Mouse (Mus musculus): ENCODE measurements at regions not wholly inside any gene's neighbourhood (a gene's known extent, or its start where the extent isn't known, plus 50 kb on each side); places are given as distances from the start of the nearest gene placed in this dataset.

- DNase-seq (ENCODE audit: low spot score) (no peak), ATAC-seq (no peak)
- Histone ChIP-seq H3K4me1 (ENCODE audit: insufficient read depth, low read depth, low read length) (no peaks in the 10 kb centered on the region), H3K9ac (replicated peaks; ENCODE audit: low read depth) (no peak overlapping the region), H3K36me3 (ENCODE audit: insufficient read depth, low read length) (no peaks in the 10 kb centered on the region), H3K27ac (ENCODE audit: low read length) (no peak overlapping the region), H3K4me2 (replicated peaks; ENCODE audit: low read depth, low read length) (no peak overlapping the region), H3K4me3 (ENCODE audit: low read depth, low read length) (no peak overlapping the region), H3K9me3 (ENCODE audit: low read length) (no peaks in the 10 kb centered on the region), H3K27me3 (replicated peaks; ENCODE audit: insufficient read depth, low read length) (no peaks in the 10 kb centered on the region)
- 65% methylated on average over 4 of the region's 4 CpGs for WGBS
- TF ChIP-seq CTCF (IDR thresholded peaks at IDR 0.05) (no peak), EP300 (IDR thresholded peaks at IDR 0.05) (no peak)
Measured at GRCm38 (mm10) chr9:86061230-86061629, 219.1 kb downstream of the Tpbg start.

- Histone ChIP-seq H3K27ac (ENCODE audit: low read length) (no peak overlapping the region), H3K9ac (replicated peaks; ENCODE audit: low read depth) (no peak overlapping the region), H3K36me3 (ENCODE audit: insufficient read depth, low read length) (no peaks in the 10 kb centered on the region), H3K4me3 (ENCODE audit: low read depth, low read length) (no peak overlapping the region), H3K4me2 (replicated peaks; ENCODE audit: low read depth, low read length) (no peak overlapping the region), H3K4me1 (ENCODE audit: insufficient read depth, low read depth, low read length) (no peaks in the 10 kb centered on the region), H3K9me3 (ENCODE audit: low read length) (no peaks in the 10 kb centered on the region), H3K27me3 (replicated peaks; ENCODE audit: insufficient read depth, low read length) (no peaks in the 10 kb centered on the region)
- TF ChIP-seq CTCF (IDR thresholded peaks at IDR 0.05) = no peak
- TF ChIP-seq EP300 (IDR thresholded peaks at IDR 0.05) = no peak
- ATAC-seq = no peak
- DNase-seq (ENCODE audit: low spot score) = no peak
Measured at GRCm38 (mm10) chr9:86079275-86079674, 237.1 kb downstream of the Tpbg start.

GRCm38 (mm10) chr9:86081873-86082272 lies 239.7 kb downstream of the Tpbg start:
- Histone ChIP-seq H3K9ac (replicated peaks; ENCODE audit: low read depth) (no peak overlapping the region), H3K4me2 (replicated peaks; ENCODE audit: low read depth, low read length) (no peak overlapping the region), H3K36me3 (ENCODE audit: insufficient read depth, low read length) (no peaks in the 10 kb centered on the region), H3K27me3 (replicated peaks; ENCODE audit: insufficient read depth, low read length) (no peaks in the 10 kb centered on the region), H3K27ac (ENCODE audit: low read length) (no peak overlapping the region), H3K4me3 (ENCODE audit: low read depth, low read length) (no peak overlapping the region), H3K9me3 (ENCODE audit: low read length) (no peaks in the 10 kb centered on the region), H3K4me1 (ENCODE audit: insufficient read depth, low read depth, low read length) (no peaks in the 10 kb centered on the region)
- TF ChIP-seq EP300 (IDR thresholded peaks at IDR 0.05) = no peak
- TF ChIP-seq CTCF (IDR thresholded peaks at IDR 0.05) = no peak
- no peak for DNase-seq (ENCODE audit: low spot score)
- no peak for ATAC-seq
- 58% methylated on average over 6 of the region's 6 CpGs for WGBS

- H3K4me2 ChIP-seq (replicated peaks; ENCODE audit: low read depth, low read length) = no peak overlapping the region
- DNase-seq (ENCODE audit: low spot score) (no peak), ATAC-seq (no peak)
- no peak overlapping the region for H3K4me3 ChIP-seq (ENCODE audit: low read depth, low read length)
- no peak overlapping the region for H3K9ac ChIP-seq (replicated peaks; ENCODE audit: low read depth)
- TF ChIP-seq EP300 (IDR thresholded peaks at IDR 0.05) = no peak
- TF ChIP-seq CTCF (IDR thresholded peaks at IDR 0.05) = no peak
- no peaks in the 10 kb centered on the region for H3K4me1 ChIP-seq (ENCODE audit: insufficient read depth, low read depth, low read length)
- H3K36me3 ChIP-seq (ENCODE audit: insufficient read depth, low read length) = no peaks in the 10 kb centered on the region
- H3K27ac ChIP-seq (ENCODE audit: low read length) = no peak overlapping the region
- no peaks in the 10 kb centered on the region for H3K9me3 ChIP-seq (ENCODE audit: low read length)
- H3K27me3 ChIP-seq (replicated peaks; ENCODE audit: insufficient read depth, low read length) = no peaks in the 10 kb centered on the region
Measured at GRCm38 (mm10) chr9:86092998-86093397, 250.8 kb downstream of the Tpbg start.

GRCm38 (mm10) chr9:86095460-86095859 lies 253.3 kb downstream of the Tpbg start:
- ATAC-seq = no peak
- DNase-seq (ENCODE audit: low spot score) = no peak
- 67% methylated on average over 2 of the region's 2 CpGs for WGBS

GRCm38 (mm10) chr9:86096246-86096645 lies 254.1 kb downstream of the Tpbg start:
- WGBS = 63% methylated on average over 1 of the region's 1 CpGs
- no peaks in the 10 kb centered on the region for H3K36me3 ChIP-seq (ENCODE audit: insufficient read depth, low read length)
- no peaks in the 10 kb centered on the region for H3K9me3 ChIP-seq (ENCODE audit: low read length)
- no peak overlapping the region for H3K4me3 ChIP-seq (ENCODE audit: low read depth, low read length)
- no peak for TF ChIP-seq CTCF (IDR thresholded peaks at IDR 0.05)
- no peak for TF ChIP-seq EP300 (IDR thresholded peaks at IDR 0.05)
- DNase-seq (ENCODE audit: low spot score) (no peak), ATAC-seq (no peak)
- H3K4me1 ChIP-seq (ENCODE audit: insufficient read depth, low read depth, low read length) = no peaks in the 10 kb centered on the region
- H3K4me2 ChIP-seq (replicated peaks; ENCODE audit: low read depth, low read length) = no peak overlapping the region
- H3K9ac ChIP-seq (replicated peaks; ENCODE audit: low read depth) = no peak overlapping the region
- no peak overlapping the region for H3K27ac ChIP-seq (ENCODE audit: low read length)
- H3K27me3 ChIP-seq (replicated peaks; ENCODE audit: insufficient read depth, low read length) = no peaks in the 10 kb centered on the region

More at GRCm38 (mm10) chr9:86095460-86095859, 253.3 kb downstream of the Tpbg start:
- Histone ChIP-seq H3K4me3 (ENCODE audit: low read depth, low read length) (no peak overlapping the region), H3K4me1 (ENCODE audit: insufficient read depth, low read depth, low read length) (no peaks in the 10 kb centered on the region), H3K9me3 (ENCODE audit: low read length) (no peaks in the 10 kb centered on the region), H3K27ac (ENCODE audit: low read length) (no peak overlapping the region), H3K9ac (replicated peaks; ENCODE audit: low read depth) (no peak overlapping the region), H3K27me3 (replicated peaks; ENCODE audit: insufficient read depth, low read length) (no peaks in the 10 kb centered on the region), H3K4me2 (replicated peaks; ENCODE audit: low read depth, low read length) (no peak overlapping the region), H3K36me3 (ENCODE audit: insufficient read depth, low read length) (no peaks in the 10 kb centered on the region)
- TF ChIP-seq CTCF (IDR thresholded peaks at IDR 0.05) = no peak
- no peak for TF ChIP-seq EP300 (IDR thresholded peaks at IDR 0.05)

GRCm38 (mm10) chr9:86099325-86099724 lies 257.1 kb downstream of the Tpbg start:
- no peak overlapping the region for H3K4me3 ChIP-seq (ENCODE audit: low read depth, low read length)
- no peaks in the 10 kb centered on the region for H3K4me1 ChIP-seq (ENCODE audit: insufficient read depth, low read depth, low read length)
- H3K27me3 ChIP-seq (replicated peaks; ENCODE audit: insufficient read depth, low read length) = no peaks in the 10 kb centered on the region
- H3K9ac ChIP-seq (replicated peaks; ENCODE audit: low read depth) = no peak overlapping the region
- TF ChIP-seq EP300 (IDR thresholded peaks at IDR 0.05) = no peak
- no peak for TF ChIP-seq CTCF (IDR thresholded peaks at IDR 0.05)
- no peaks in the 10 kb centered on the region for H3K36me3 ChIP-seq (ENCODE audit: insufficient read depth, low read length)
- H3K9me3 ChIP-seq (ENCODE audit: low read length) = no peaks in the 10 kb centered on the region
- no peak for DNase-seq (ENCODE audit: low spot score)
- WGBS = 89% methylated on average over 1 of the region's 1 CpGs
- no peak for ATAC-seq
- H3K27ac ChIP-seq (ENCODE audit: low read length) = no peak overlapping the region
- no peak overlapping the region for H3K4me2 ChIP-seq (replicated peaks; ENCODE audit: low read depth, low read length)

Measured in lung, postnatal 0 days (tissue).